Mouse (Mus musculus) G1E (cell line): ENCODE results near the gene Ift46. TPM values are rescaled to one million over a fixed set of nuclear protein-coding genes. Genes with fewer than 3 reads are reported as not detected.

Experiments used
- ATAC-seq: 2 replicates; pipeline ENCODE4 v1.8.0; 2016; ENCODE audit warnings: mild to moderate bottlenecking; ENCODE audit not compliant: insufficient number of reproducible peaks, poor library complexity, low FRiP score, severe bottlenecking; ENCODE audit errors: extremely low read depth
- DNase-seq: peaks from one replicate; pipeline ENCODE4 v3.0.0; 2012; ENCODE audit warnings: low spot score
- H3K27me3 ChIP-seq: 2 replicates; pipeline ENCODE4 v1.6.1; 2012; ENCODE audit warnings: mild to moderate bottlenecking, low read length, inconsistent platforms; ENCODE audit not compliant: insufficient read depth
- H3K36me3 ChIP-seq: replicated peaks from 2 replicates; pipeline ENCODE3; 2012; ENCODE audit warnings: mild to moderate bottlenecking, inconsistent platforms
- H3K4me1 ChIP-seq: 2 replicates; pipeline ENCODE4 v1.6.1; 2012; ENCODE audit warnings: low read depth, low read length, inconsistent platforms, mixed read lengths; ENCODE audit not compliant: insufficient read depth
- H3K4me3 ChIP-seq: 2 replicates; pipeline ENCODE4 v1.5.1; 2012; ENCODE audit warnings: low read depth, mild to moderate bottlenecking, inconsistent platforms, low read length, moderate library complexity, mixed read lengths
- H3K9me3 ChIP-seq: replicated peaks from 2 replicates; pipeline ENCODE4 v1.6.1; 2012; ENCODE audit warnings: inconsistent platforms
- CTCF ChIP-seq: IDR thresholded peaks from 2 replicates; pipeline ENCODE4 v1.5.1; 2012; ENCODE audit warnings: low read depth, low read length, inconsistent platforms, mixed read lengths
- GATA1 ChIP-seq: IDR thresholded peaks from 2 replicates; pipeline ENCODE4 v1.6.1; 2012; ENCODE audit warnings: borderline replicate concordance, low read length, inconsistent platforms, mixed read lengths
- GATA2 ChIP-seq: IDR thresholded peaks from 2 replicates; pipeline ENCODE4 v1.6.1; 2012; ENCODE audit warnings: low read depth, low read length, inconsistent platforms, borderline replicate concordance
- POLR2AphosphoS5 ChIP-seq: IDR thresholded peaks from 2 replicates; pipeline ENCODE4 v1.6.1; 2012; ENCODE audit warnings: low read depth, low read length, inconsistent platforms; ENCODE audit not compliant: insufficient replicate concordance
- TAL1 ChIP-seq: conservative IDR thresholded peaks from 2 replicates; pipeline ENCODE4 v1.6.1; 2012; ENCODE audit warnings: low read depth, low read length, inconsistent platforms, mixed read lengths
- polyA plus RNA-seq: library from polyadenylated mRNA; stranded (reverse); fragments of >175 nt; gene quantifications from 2 replicates; pipeline ENCODE4 v1.2.3, GENCODE M21; 2012
- total RNA-seq, 2 experiments: library from RNA; stranded (forward) in 1 of 2; stranded (reverse) in 1 of 2; fragments of 200-1000 nt in 1 of 2; fragments of >200 nt in 1 of 2; fragmentation: Nextera tagmentation in 1 of 2; gene quantifications; 2 replicates each; pipeline ENCODE4 v1.2.3; 2014 to 2017

Ift46 gene
- total and polyA plus RNA-seq, 3 experiments: 1.8 to 78.2 (median 32.5) TPM

GRCm38 (mm10) chr9:44726431-44727146 lies 41.1 kb upstream of the Ift46 start:
- TF ChIP-seq TAL1: no peak
- TF ChIP-seq GATA1: no peak
- no peak for TF ChIP-seq GATA2
- TF ChIP-seq POLR2AphosphoS5: no peak
- no peak for TF ChIP-seq CTCF
- DNase-seq (no peak), ATAC-seq (no peak)
- H3K27me3 ChIP-seq: peaks cover 71% of the 10 kb centered on the region
- H3K36me3 ChIP-seq: no peaks in the 10 kb centered on the region
- H3K9me3 ChIP-seq: no peaks in the 10 kb centered on the region
- H3K4me1 ChIP-seq: peaks cover 34% of the 10 kb centered on the region
- H3K4me3 ChIP-seq: no peak overlapping the region

GRCm38 (mm10) chr9:44727441-44727840 lies 40.3 kb upstream of the Ift46 start:
- no peaks in the 10 kb centered on the region for H3K9me3 ChIP-seq
- ATAC-seq (no peak), DNase-seq (no peak)
- peaks cover 37% of the 10 kb centered on the region for H3K4me1 ChIP-seq
- H3K27me3 ChIP-seq: peaks cover 64% of the 10 kb centered on the region
- no peak overlapping the region for H3K4me3 ChIP-seq
- no peaks in the 10 kb centered on the region for H3K36me3 ChIP-seq
- no peak for TF ChIP-seq POLR2AphosphoS5

GRCm38 (mm10) chr9:44732130-44732549 lies 35.6 kb upstream of the Ift46 start:
- peak overlapping the region; percentile 30; the same call in 1 of the 2 replicates for H3K4me3 ChIP-seq
- peaks cover 54% of the 10 kb centered on the region for H3K4me1 ChIP-seq
- TF ChIP-seq GATA1 (no peak), TAL1 (peak; percentile 58)
- ATAC-seq: peak; percentile 87
- H3K36me3 ChIP-seq: no peaks in the 10 kb centered on the region
- H3K9me3 ChIP-seq: peaks cover 3% of the 10 kb centered on the region; the same call in 1 of the 2 replicates
- H3K27me3 ChIP-seq: peaks cover 59% of the 10 kb centered on the region
- DNase-seq: peak; percentile 55

GRCm38 (mm10) chr9:44732921-44733530 lies 34.7 kb upstream of the Ift46 start:
- peaks cover 3% of the 10 kb centered on the region; the same call in 1 of the 2 replicates for H3K9me3 ChIP-seq
- H3K36me3 ChIP-seq: no peaks in the 10 kb centered on the region
- H3K4me3 ChIP-seq: no peak overlapping the region; the same call in 1 of the 2 replicates
- peaks cover 54% of the 10 kb centered on the region for H3K4me1 ChIP-seq
- H3K27me3 ChIP-seq: peaks cover 59% of the 10 kb centered on the region
- TF ChIP-seq GATA1 (no peak), POLR2AphosphoS5 (no peak), CTCF (no peak), TAL1 (no peak), GATA2 (no peak)
- no peak for ATAC-seq
- no peak for DNase-seq

DNA sequence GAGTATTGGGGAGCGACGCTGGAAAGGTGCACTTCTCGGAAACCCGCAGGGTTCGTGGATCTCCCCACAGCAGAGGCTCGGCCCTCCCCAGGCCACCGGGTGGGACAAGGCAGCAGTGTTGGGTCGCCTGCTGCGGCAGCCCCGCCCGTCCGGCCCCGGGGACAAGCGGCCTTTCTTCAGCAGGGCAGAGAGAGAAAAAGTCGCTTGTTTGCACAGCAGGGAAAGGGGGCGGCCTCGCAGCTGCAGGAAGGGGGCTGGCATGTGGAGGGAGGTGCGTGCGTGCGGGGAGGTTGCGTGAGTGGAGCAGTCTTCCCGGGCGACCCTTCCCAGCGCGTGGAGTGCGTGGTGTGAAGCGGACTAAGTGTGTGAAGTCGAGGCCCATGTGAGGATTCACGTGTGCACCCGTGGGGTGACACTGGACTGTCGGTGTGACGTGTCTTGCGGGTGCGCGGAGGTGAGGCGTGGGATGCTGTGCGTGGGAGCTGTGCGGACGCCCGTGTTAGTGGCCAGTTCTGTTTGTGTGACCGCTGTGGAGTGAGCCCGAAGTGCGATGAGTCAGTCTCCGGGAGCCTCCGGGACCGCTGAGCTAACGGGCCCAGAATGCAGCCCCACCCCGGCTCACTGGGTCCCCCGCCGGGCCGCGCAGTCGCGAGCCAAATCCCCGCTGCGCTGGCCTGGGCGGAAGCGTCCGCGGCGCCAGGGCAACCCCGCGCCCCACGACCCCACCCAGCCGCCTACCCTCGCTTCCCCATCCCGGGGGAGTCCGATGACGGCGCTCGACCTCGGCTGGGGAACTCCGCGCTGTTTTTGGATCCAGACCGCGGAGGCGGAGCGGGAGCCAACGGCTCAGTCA lies 33.8 kb upstream of the Ift46 start:
- TF ChIP-seq CTCF (no peak), GATA2 (no peak), GATA1 (no peak), TAL1 (no peak), POLR2AphosphoS5 (no peak)
- no peak for ATAC-seq
- Histone ChIP-seq H3K27me3 (peaks cover 51% of the 10 kb centered on the region), H3K36me3 (no peaks in the 10 kb centered on the region), H3K4me1 (peaks cover 50% of the 10 kb centered on the region), H3K4me3 (peak overlapping the region; percentile 62; the same call in 1 of the 2 replicates), H3K9me3 (peaks cover 3% of the 10 kb centered on the region; the same call in 1 of the 2 replicates)
- DNase-seq: no peak
